In genomic region chr9:45268597-45269325, GRCm38 (mm10) we compare ENCODE assay signal across 8 mouse cellular contexts. TPM values are rescaled to one million over a fixed set of nuclear protein-coding genes. Genes with fewer than 3 reads are reported as not detected.
DNase-seq lines count a peak whose midpoint lies in the region; ATAC-seq lines count a peak whose summit lies in the region.

Gene Il10ra (minus strand): TSS chr9:45269149.

- H3K4me3 ChIP-seq in limb, embryonic 11.5 days (ENCODE audit: low read depth, low read length) = peak within 1 kb of the TSS; percentile 28

- peak within 1 kb of the TSS; percentile 45 for H3K9ac ChIP-seq in limb, embryonic 11.5 days (ENCODE audit: low read length)

- no peak within 1 kb of the TSS for H3K27ac ChIP-seq in limb, embryonic 11.5 days (replicated peaks; ENCODE audit: low read depth, low read length)

- no peaks in the 10 kb centered on the region for H3K4me1 ChIP-seq in limb, embryonic 11.5 days (ENCODE audit: control insufficient read depth, insufficient read depth, low read length)

- peak; percentile 67 for ATAC-seq in activated CD4-positive, CD25-positive, alpha-beta regulatory T cell, adult 4 months
- ATAC-seq in limb, embryonic 11.5 days (ENCODE audit: insufficient number of reproducible peaks, low FRiP score, low TSS enrichment, low read depth) = no peak
- 0 out of 2 replicates have a peak, but pooled peaks have one; percentile 30 for ATAC-seq in megakaryocyte-erythroid progenitor cell, adult 5-6 weeks (replicated peaks; ENCODE audit: low FRiP score, low TSS enrichment, poor library complexity, severe bottlenecking)

- WGBS in limb, embryonic 11.5 days = 9% methylated on average over 36 of the region's 36 CpGs

- H3K27me3 ChIP-seq in limb, embryonic 11.5 days (ENCODE audit: control insufficient read depth, insufficient read depth, low read length) = peaks cover 27% of the 10 kb centered on the region

- peak; percentile 70 for DNase-seq in cerebellum, adult 9-11 months
- DNase-seq in frontal cortex, postnatal 36 days (ENCODE audit: low spot score in 2 of 2) = peak; percentile 21 to 44
- peak; percentile 12 for DNase-seq in hindlimb bud, embryonic 11.5 days (ENCODE audit: extremely low spot score, low read depth, low spot score)
- peak; percentile 58 for DNase-seq in limb, embryonic 11.5 days (ENCODE audit: low spot score)
- peak; percentile 45 for DNase-seq in right cerebral cortex, postnatal 14 days
- no peak for DNase-seq in adipocyte (ENCODE audit: low spot score)

- peak within 1 kb of the TSS; percentile 78 for H3K4me2 ChIP-seq in limb, embryonic 11.5 days (ENCODE audit: low read depth, severe bottlenecking)

- H3K9me3 ChIP-seq in limb, embryonic 11.5 days (ENCODE audit: control insufficient read depth, low read length) = no peaks in the 10 kb centered on the region

- H3K36me3 ChIP-seq in limb, embryonic 11.5 days (ENCODE audit: control insufficient read depth, insufficient read depth, low read length) = no peaks in the 10 kb centered on the region

RNA-seq across cellular contexts. Expression of gene Il10ra, which starts in this region (rescaled TPM):
- polyA plus RNA-seq in activated CD4-positive, CD25-positive, alpha-beta regulatory T cell, adult 4 months (2017; shearing (Covaris generic)) = 10 to 100 TPM; 44.4 to 57.1 TPM
- 0.53 and 0.57 TPM in 2 replicates for polyA plus RNA-seq in limb, embryonic 11.5 days (2014; fragmentation: Nextera tagmentation; extraction: Ambion mirVana)
- total RNA-seq in megakaryocyte-erythroid progenitor cell, adult 5-6 weeks (2014; fragmentation: Nextera tagmentation) = 0.12 and 2.7 TPM in 2 replicates
- 0.30 and 1.4 TPM in 2 replicates for total RNA-seq in megakaryocyte-erythroid progenitor cell, adult 5-6 weeks (2017)

Comparison
In these comparisons a context has a peak if more than half of its experiments do, and no peak if none do; other contexts are left out.
1. RNA of gene Il10ra (polyA plus RNA-seq): 44.4 to 57.1 TPM in activated CD4-positive, CD25-positive, alpha-beta regulatory T cell, adult 4 months; 0.53 to 0.57 TPM in limb, embryonic 11.5 days; every median in the first group is over 10 times any median in the second.
2. Peak in DNase-seq, H3K4me3 ChIP-seq, H3K9ac ChIP-seq and H3K4me2 ChIP-seq in limb, embryonic 11.5 days; RNA of the gene not detected or under 1 TPM.